Mouse (Mus musculus) cerebellum, postnatal 14 days (tissue): ENCODE results near the gene Iah1.
A peak's percentile ranks its signal among the peaks of the same experiment; 100 is the strongest.

Source experiments
- DNase-seq, 2 experiments: peaks; one replicate each; pipeline ENCODE4 v3.0.0; 2021; ENCODE audit warnings: mixed read lengths in 2 of 2

Gene Iah1

GRCm38 (mm10) chr12:21320317-21320716, 4.1 kb downstream of the Iah1 start:
- peak; percentile 71 for DNase-seq

GRCm38 (mm10) chr12:21321170-21321569, 5.0 kb downstream of the Iah1 start:
- no peak for DNase-seq

GRCm38 (mm10) chr12:21322296-21322695, 6.1 kb downstream of the Iah1 start:
- DNase-seq = no peak

GRCm38 (mm10) chr12:21322856-21323255, 6.7 kb downstream of the Iah1 start:
- no peak for DNase-seq

- DNase-seq = no peak
Observed at GRCm38 (mm10) chr12:21324101-21324500, 7.9 kb downstream of the Iah1 start.

GRCm38 (mm10) chr12:21325266-21325665, 9.1 kb downstream of the Iah1 start:
- no peak for DNase-seq

- no peak for DNase-seq
Observed at GRCm38 (mm10) chr12:21326325-21326724, 10.1 kb downstream of the Iah1 start.

GRCm38 (mm10) chr12:21329661-21330400, 13.6 kb downstream of the Iah1 start:
- no peak for DNase-seq

- no peak for DNase-seq
Observed at GRCm38 (mm10) chr12:21330961-21331576, 14.9 kb downstream of the Iah1 start.

GRCm38 (mm10) chr12:21331711-21332110, 15.5 kb downstream of the Iah1 start:
- DNase-seq = no peak

GRCm38 (mm10) chr12:21333021-21333420, 16.8 kb downstream of the Iah1 start:
- no peak for DNase-seq

GRCm38 (mm10) chr12:21333766-21334165, 17.6 kb downstream of the Iah1 start:
- DNase-seq = no peak

- DNase-seq = no peak
Observed at GRCm38 (mm10) chr12:21335869-21336268, 19.7 kb downstream of the Iah1 start.

GRCm38 (mm10) chr12:21337171-21337570, 21.0 kb downstream of the Iah1 start:
- no peak for DNase-seq

GRCm38 (mm10) chr12:21340674-21341073, 24.5 kb downstream of the Iah1 start:
- DNase-seq = no peak

GRCm38 (mm10) chr12:21346972-21347371, 30.8 kb downstream of the Iah1 start:
- no peak for DNase-seq

GRCm38 (mm10) chr12:21350113-21350876, 34.1 kb downstream of the Iah1 start:
- DNase-seq = no peak

GRCm38 (mm10) chr12:21353681-21354080, 37.5 kb downstream of the Iah1 start:
- no peak for DNase-seq

- DNase-seq = no peak
Observed at GRCm38 (mm10) chr12:21362686-21363085, 46.5 kb downstream of the Iah1 start.

- no peak for DNase-seq
Observed at GRCm38 (mm10) chr12:21363195-21363594, 47.0 kb downstream of the Iah1 start.

- no peak for DNase-seq
Observed at GRCm38 (mm10) chr12:21364624-21365435, 48.6 kb downstream of the Iah1 start.

- no peak for DNase-seq
Observed at GRCm38 (mm10) chr12:21368376-21369086, 52.3 kb downstream of the Iah1 start.
